Mouse (Mus musculus) forebrain, embryonic 16.5 days (tissue): ENCODE results near the gene Zdhhc16. TPM values are rescaled to one million over a fixed set of nuclear protein-coding genes. Genes with fewer than 3 reads are reported as not detected.

Experiments
- polyA plus RNA-seq: library from polyadenylated mRNA; unstranded; fragments of >200 nt; fragmentation: Nextera tagmentation; extraction: Ambion mirVana; gene quantifications from 2 replicates; pipeline ENCODE4 v1.2.1, GENCODE M21; 2015

Gene Zdhhc16
- polyA plus RNA-seq, 1 experiment from 2014 or later: 99.3 TPM

Other genes starting within 250 kb of the Zdhhc16 start
- 18.2 and 21.3 TPM in 2 replicates for gene Slit1, start 189.8 kb upstream of the Zdhhc16 start, polyA plus RNA-seq
- gene Arhgap19, start 131.4 kb upstream of the Zdhhc16 start, polyA plus RNA-seq: 8.5 and 10.8 TPM in 2 replicates
- gene Frat1, start 103.5 kb upstream of the Zdhhc16 start, polyA plus RNA-seq: 28.9 and 31.9 TPM in 2 replicates
- gene Frat2, start 85.3 kb upstream of the Zdhhc16 start, polyA plus RNA-seq: 10.4 and 12.2 TPM in 2 replicates
- 19.5 and 21.0 TPM in 2 replicates for gene Rrp12, start 37.3 kb upstream of the Zdhhc16 start, polyA plus RNA-seq
- gene Pgam1, start 21.6 kb upstream of the Zdhhc16 start, polyA plus RNA-seq: 480 and 488 TPM in 2 replicates
- gene Exosc1, start 57 bp upstream of the Zdhhc16 start, polyA plus RNA-seq: 71.0 and 72.3 TPM in 2 replicates
- 35.0 and 39.4 TPM in 2 replicates for gene Mms19, start 47.7 kb downstream of the Zdhhc16 start, polyA plus RNA-seq
- gene Ubtd1, start 48.3 kb downstream of the Zdhhc16 start, polyA plus RNA-seq: 8.0 and 8.7 TPM in 2 replicates
- gene Ankrd2, start 102.5 kb downstream of the Zdhhc16 start, polyA plus RNA-seq: 0.30 and 0.51 TPM in 2 replicates
- gene Hoga1, start 112.1 kb downstream of the Zdhhc16 start, polyA plus RNA-seq: 0.66 and 0.82 TPM in 2 replicates
- not detected in 2 replicates for gene 4933411K16Rik, start 118.8 kb downstream of the Zdhhc16 start, polyA plus RNA-seq
- 181 and 182 TPM in 2 replicates for gene Morn4, start 152.9 kb downstream of the Zdhhc16 start, polyA plus RNA-seq
- gene Pi4k2a, start 157.0 kb downstream of the Zdhhc16 start, polyA plus RNA-seq: 28.8 and 31.9 TPM in 2 replicates
- 7.4 and 7.5 TPM in 2 replicates for gene Avpi1, start 195.6 kb downstream of the Zdhhc16 start, polyA plus RNA-seq
- 1.5 and 2.0 TPM in 2 replicates for gene Marveld1, start 213.9 kb downstream of the Zdhhc16 start, polyA plus RNA-seq
- gene Zfyve27, start 230.5 kb downstream of the Zdhhc16 start, polyA plus RNA-seq: 65.4 and 78.7 TPM in 2 replicates